ENCODE assay signal across 9 mouse cellular contexts in genomic region chr11:16904302-16905011, GRCm38 (mm10). TPM values are rescaled to one million over a fixed set of nuclear protein-coding genes. Genes with fewer than 3 reads are reported as not detected.
A peak's percentile ranks its signal among the peaks of the same experiment; 100 is the strongest.
DNase-seq lines count a peak whose midpoint lies in the region; ATAC-seq and TF ChIP-seq lines count a peak whose summit lies in the region.
"Had no signal": no experiment of that assay in that cellular context is flagged by ENCODE, and none has a peak within 500 bp of the region (broad histone marks: within the 10 kb centered on the region; RNA-seq: fewer than 3 reads in every experiment).

No protein-coding gene starts in this region.

- TF ChIP-seq CTCF in midbrain, postnatal 0 days (IDR thresholded peaks at IDR 0.05) = no peak

- DNase-seq in heart, adult 11 months = peak; percentile 88
- DNase-seq in heart, postnatal 25 days (ENCODE audit: low spot score) = no peak
- DNase-seq in midbrain, postnatal 0 days (ENCODE audit: low spot score) = peak; percentile 46
- no peak for DNase-seq in midbrain, embryonic 11.5 days (ENCODE audit: low spot score, missing footprints)
- DNase-seq in layer of hippocampus, adult 8-10 months (ENCODE audit: low spot score in 2 of 2) = peak; percentile 23 to 24
- DNase-seq in skeletal muscle tissue, adult 2 months (ENCODE audit: low read depth, low spot score) = peak; percentile 8
- DNase-seq in kidney, adult 11 months = no peak
- DNase-seq: retina, postnatal 1 day had no signal

- intact Hi-C loops in heart, postnatal 25 days (cut with DNase I) = no loop called here

- WGBS in midbrain, postnatal 0 days = 84% methylated on average over 8 of the region's 8 CpGs
- 79% methylated on average over 8 of the region's 8 CpGs for WGBS in midbrain, embryonic 11.5 days

- H3K36me3 ChIP-seq in midbrain, postnatal 0 days (ENCODE audit: insufficient read depth, low read length) = no peaks in the 10 kb centered on the region
- H3K36me3 ChIP-seq in midbrain, embryonic 11.5 days (ENCODE audit: control insufficient read depth, insufficient read depth, low read length) = no peaks in the 10 kb centered on the region

- H3K27ac ChIP-seq in midbrain, postnatal 0 days (ENCODE audit: low read depth, low read length) = no peak overlapping the region
- H3K27ac ChIP-seq in midbrain, embryonic 11.5 days (ENCODE audit: low read depth, low read length) = no peak overlapping the region

- ATAC-seq in midbrain, postnatal 0 days (ENCODE audit: low FRiP score) = no peak
- no peak for ATAC-seq in midbrain, embryonic 11.5 days (ENCODE audit: low FRiP score)
- no peak for ATAC-seq in megakaryocyte, adult 5-6 weeks (ENCODE audit: poor library complexity, severe bottlenecking)

- no peak overlapping the region for H3K4me2 ChIP-seq in midbrain, postnatal 0 days (ENCODE audit: low read depth, low read length, poor library complexity, severe bottlenecking)
- no peak overlapping the region for H3K4me2 ChIP-seq in midbrain, embryonic 11.5 days

- no peaks in the 10 kb centered on the region for H3K9me3 ChIP-seq in midbrain, postnatal 0 days (ENCODE audit: low read length)
- no peaks in the 10 kb centered on the region for H3K9me3 ChIP-seq in midbrain, embryonic 11.5 days (ENCODE audit: control insufficient read depth, low read length)

- H3K4me3 ChIP-seq in midbrain, postnatal 0 days (ENCODE audit: low read depth, low read length) = no peak overlapping the region
- H3K4me3 ChIP-seq in midbrain, embryonic 11.5 days (ENCODE audit: low read depth, low read length) = no peak overlapping the region

- no peaks in the 10 kb centered on the region for H3K4me1 ChIP-seq in midbrain, postnatal 0 days (ENCODE audit: insufficient read depth, low read length)
- no peaks in the 10 kb centered on the region for H3K4me1 ChIP-seq in midbrain, embryonic 11.5 days (ENCODE audit: control insufficient read depth, insufficient read depth, low read length)

- no peak overlapping the region for H3K9ac ChIP-seq in midbrain, postnatal 0 days (replicated peaks; ENCODE audit: low read length, poor library complexity, severe bottlenecking)
- H3K9ac ChIP-seq in midbrain, embryonic 11.5 days (ENCODE audit: low read length) = no peak overlapping the region

- H3K27me3 ChIP-seq in midbrain, postnatal 0 days (ENCODE audit: insufficient read depth, low read length) = no peaks in the 10 kb centered on the region
- no peaks in the 10 kb centered on the region for H3K27me3 ChIP-seq in midbrain, embryonic 11.5 days (ENCODE audit: control insufficient read depth, insufficient read depth, low read length)

RNA-seq across cellular contexts. Expression of gene Fbxo48, which starts 46.7 kb away (rescaled TPM):
- under 1 TPM; 0.22 to 0.26 TPM for total RNA-seq in heart, postnatal 25 days (2021)
- 0.33 and 0.99 TPM in 2 replicates for total RNA-seq in midbrain, postnatal 0 days (2014; rRNA removed)
- 0.12 and 0.19 TPM in 2 replicates for polyA plus RNA-seq in midbrain, postnatal 0 days (2015; fragmentation: Nextera tagmentation; extraction: Ambion mirVana)
- 2.4 and 2.8 TPM in 2 replicates for polyA plus RNA-seq in midbrain, embryonic 11.5 days (2014; fragmentation: Nextera tagmentation; extraction: Ambion mirVana)
- 1 to 10 TPM; 1.3 to 1.7 (median 1.3) TPM for total RNA-seq in layer of hippocampus, adult 8-10 months (2022)
- 10.6 and 11.4 TPM in 2 replicates for total RNA-seq in megakaryocyte, adult 5-6 weeks (2015)
- total RNA-seq in megakaryocyte, adult 5-6 weeks (2017) = 11.3 and 12.2 TPM in 2 replicates

Comparison
In these comparisons a context has a peak if more than half of its experiments do, and no peak if none do; other contexts are left out.
1. DNase-seq: peak in heart, adult 11 months (single experiment), midbrain, postnatal 0 days (single experiment), layer of hippocampus, adult 8-10 months (2 of 2) and skeletal muscle tissue, adult 2 months (single experiment); none in heart, postnatal 25 days (single experiment), midbrain, embryonic 11.5 days (single experiment) and kidney, adult 11 months (single experiment).